Mouse (Mus musculus) kidney, adult 2 months (tissue): ENCODE data around the gene Oscp1.

Experiments
- CTCF ChIP-seq: fragments of 200-500 bp; conservative IDR thresholded peaks from 2 replicates; pipeline ENCODE4 v1.5.1; 2011; ENCODE audit warnings: low read depth, mild to moderate bottlenecking, control low read depth, low read length, moderate library complexity, mixed read lengths; ENCODE audit not compliant: insufficient read depth, insufficient read length
- POLR2A ChIP-seq: fragments of 200-500 bp; IDR thresholded peaks from one replicate; pipeline ENCODE4 v1.6.1; 2011; ENCODE audit warnings: low read depth, low read length, control low read depth

GRCm38 (mm10) chr4:126119051-126119450, 60.7 kb downstream of the Oscp1 start:
- TF ChIP-seq POLR2A: no peak
- no peak for TF ChIP-seq CTCF
